Mouse (Mus musculus): ENCODE measurements around the gene Patj.

GRCm38 (mm10) chr4:98358034-98358809, 37.4 kb upstream of the Patj start:
- TF ChIP-seq CTCF (conservative IDR thresholded peaks at IDR 0.05; ENCODE audit: insufficient read depth, insufficient read length, low read depth, low read length) (no peak), POLR2A (IDR thresholded peaks at IDR 0.05; ENCODE audit: low read depth, low read length) (no peak)

Data from kidney, adult 2 months (tissue).